Mouse (Mus musculus): ENCODE data around the gene Oit1. TPM values are rescaled to one million over a fixed set of nuclear protein-coding genes. Genes with fewer than 3 reads are reported as not detected.

Gene Oit1
- total RNA-seq, 2 experiments from 2014 or later, result not detected

- H3K4me3 ChIP-seq, result no peak overlapping the region
- TF ChIP-seq CTCF (conservative IDR thresholded peaks at IDR 0.05), result no peak
- no peak for DNase-seq (ENCODE audit: low spot score in 2 of 2)
- no peak overlapping the region for H3K27ac ChIP-seq
These were observed 12.7 kb downstream of the Oit1 start for GRCm38 (mm10) chr14:8365833-8366232.

- no peak for TF ChIP-seq CTCF (conservative IDR thresholded peaks at IDR 0.05)
- DNase-seq (ENCODE audit: low spot score in 2 of 2), result no peak
- Histone ChIP-seq H3K4me3 (no peak overlapping the region), H3K27ac (no peak overlapping the region)
These were observed 21.7 kb downstream of the Oit1 start for GRCm38 (mm10) chr14:8356836-8357235.

GRCm38 (mm10) chr14:8355999-8356501 is 22.5 kb downstream of the Oit1 start:
- peak; percentile 79 to 86 for DNase-seq (ENCODE audit: low spot score in 2 of 2)
- Histone ChIP-seq H3K27ac (peak overlapping the region; percentile 75), H3K4me3 (no peak overlapping the region)
- TF ChIP-seq CTCF (conservative IDR thresholded peaks at IDR 0.05), result peak; percentile 99

GRCm38 (mm10) chr14:8348927-8349326 is 29.6 kb downstream of the Oit1 start:
- Histone ChIP-seq H3K27ac (no peak overlapping the region), H3K4me3 (no peak overlapping the region)
- peak; percentile 27 for TF ChIP-seq CTCF (conservative IDR thresholded peaks at IDR 0.05)
- no peak for DNase-seq (ENCODE audit: low spot score in 2 of 2)

- peak; percentile 98 for TF ChIP-seq CTCF (conservative IDR thresholded peaks at IDR 0.05)
- DNase-seq (ENCODE audit: low spot score in 2 of 2), result peak; percentile 79 to 90
- no peak overlapping the region for H3K27ac ChIP-seq
These were observed 32.1 kb downstream of the Oit1 start for GRCm38 (mm10) chr14:8346255-8346997.

GRCm38 (mm10) chr14:8345566-8345965 is 33.0 kb downstream of the Oit1 start:
- TF ChIP-seq CTCF (conservative IDR thresholded peaks at IDR 0.05), result no peak
- DNase-seq (ENCODE audit: low spot score in 2 of 2), result no peak
- H3K27ac ChIP-seq, result no peak overlapping the region
- H3K4me3 ChIP-seq, result no peak overlapping the region

More at GRCm38 (mm10) chr14:8346255-8346997, 32.1 kb downstream of the Oit1 start:
- no peak overlapping the region for H3K4me3 ChIP-seq

- H3K4me3 ChIP-seq, result no peak overlapping the region
- no peak for TF ChIP-seq CTCF (conservative IDR thresholded peaks at IDR 0.05)
- H3K27ac ChIP-seq, result no peak overlapping the region
- no peak for DNase-seq (ENCODE audit: low spot score in 2 of 2)
These were observed 35.9 kb downstream of the Oit1 start for GRCm38 (mm10) chr14:8342509-8343106.

- no peak for TF ChIP-seq CTCF (conservative IDR thresholded peaks at IDR 0.05)
- Histone ChIP-seq H3K4me3 (no peak overlapping the region), H3K27ac (no peak overlapping the region)
- no peak for DNase-seq (ENCODE audit: low spot score in 2 of 2)
These were observed 38.3 kb downstream of the Oit1 start for GRCm38 (mm10) chr14:8340226-8340625.

- no peak for TF ChIP-seq CTCF (conservative IDR thresholded peaks at IDR 0.05)
- no peak overlapping the region for H3K27ac ChIP-seq
- no peak for DNase-seq (ENCODE audit: low spot score in 2 of 2)
- H3K4me3 ChIP-seq, result no peak overlapping the region
These were observed 42.6 kb downstream of the Oit1 start for GRCm38 (mm10) chr14:8335947-8336346.

GRCm38 (mm10) chr14:8334511-8334910 is 44.0 kb downstream of the Oit1 start:
- no peak for DNase-seq (ENCODE audit: low spot score in 2 of 2)
- TF ChIP-seq CTCF (conservative IDR thresholded peaks at IDR 0.05), result no peak
- no peak overlapping the region for H3K4me3 ChIP-seq

GRCm38 (mm10) chr14:8332314-8333252 is 46.0 kb downstream of the Oit1 start:
- Histone ChIP-seq H3K4me3 (no peak overlapping the region), H3K27ac (no peak overlapping the region)
- no peak for DNase-seq (ENCODE audit: low spot score in 2 of 2)
- no peak for TF ChIP-seq CTCF (conservative IDR thresholded peaks at IDR 0.05)

More at GRCm38 (mm10) chr14:8334511-8334910, 44.0 kb downstream of the Oit1 start:
- H3K27ac ChIP-seq, result no peak overlapping the region

GRCm38 (mm10) chr14:8331307-8331905 is 47.1 kb downstream of the Oit1 start:
- Histone ChIP-seq H3K4me3 (no peak overlapping the region), H3K27ac (no peak overlapping the region)
- no peak for DNase-seq (ENCODE audit: low spot score in 2 of 2)
- no peak for TF ChIP-seq CTCF (conservative IDR thresholded peaks at IDR 0.05)

All from layer of hippocampus, adult 2 months (tissue).